Mouse (Mus musculus) layer of hippocampus, adult 9-11 months (tissue): ENCODE data around the gene Thada.

Experiments
- DNase-seq: peaks from one replicate; pipeline ENCODE4 v3.0.0; 2022

Gene Thada

GRCm38 (mm10) chr17:84156748-84157742, 309.0 kb downstream of the Thada start:
- no peak for DNase-seq

DNA sequence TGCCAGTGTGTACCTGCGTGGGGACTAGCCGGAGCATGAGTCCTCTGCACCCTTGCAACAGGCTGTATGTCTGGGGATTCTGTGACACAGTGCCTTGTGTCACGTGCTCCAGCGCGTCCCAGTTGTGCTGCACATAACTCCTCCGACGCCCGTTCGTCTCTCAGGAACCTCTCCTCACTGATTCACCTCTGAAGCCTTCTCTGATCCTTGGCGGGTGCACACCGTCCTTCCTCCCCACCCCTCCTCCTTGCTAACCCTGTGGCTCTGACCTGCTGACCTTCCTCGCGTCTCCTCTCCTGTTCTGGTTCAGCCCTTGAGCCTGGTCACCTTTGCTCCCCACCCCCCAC, 309.8 kb downstream of the Thada start:
- no peak for DNase-seq

DNA sequence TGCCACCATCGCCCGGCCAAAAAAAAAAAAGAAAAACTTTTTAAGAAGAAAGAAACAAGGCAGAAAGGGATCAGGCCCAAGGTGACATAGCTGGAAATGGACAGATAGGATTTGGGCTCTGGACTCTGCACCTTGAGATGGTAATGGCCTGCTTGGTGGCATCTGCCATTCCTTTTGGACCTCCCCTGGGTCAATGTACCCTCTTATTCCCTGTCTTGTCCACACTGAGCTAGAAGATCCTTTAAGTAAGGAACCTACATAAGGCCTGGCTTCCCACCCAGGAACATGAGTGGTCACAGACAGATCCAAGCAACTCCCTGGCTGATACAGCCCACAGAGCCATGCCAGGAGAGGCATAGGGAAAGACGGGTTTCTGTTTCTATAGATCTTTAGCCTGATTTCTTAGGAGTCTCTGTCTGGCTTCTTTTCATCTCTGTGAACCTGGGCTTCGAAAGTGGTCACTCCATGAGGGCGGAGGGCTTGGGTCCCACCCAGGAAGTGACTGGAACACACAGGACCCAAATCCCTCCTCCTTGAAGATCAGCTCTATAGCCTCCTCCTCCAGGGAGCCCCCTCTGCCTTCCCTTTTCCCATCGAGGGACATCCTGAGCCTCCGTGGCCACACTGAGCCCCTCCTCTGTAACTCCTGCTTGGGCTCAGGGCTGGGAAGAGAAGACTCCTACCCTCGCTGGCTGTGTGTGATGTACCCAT, 310.3 kb downstream of the Thada start:
- no peak for DNase-seq

- DNase-seq, result no peak
Measured at GRCm38 (mm10) chr17:84155029-84155338, 311.0 kb downstream of the Thada start.

DNA sequence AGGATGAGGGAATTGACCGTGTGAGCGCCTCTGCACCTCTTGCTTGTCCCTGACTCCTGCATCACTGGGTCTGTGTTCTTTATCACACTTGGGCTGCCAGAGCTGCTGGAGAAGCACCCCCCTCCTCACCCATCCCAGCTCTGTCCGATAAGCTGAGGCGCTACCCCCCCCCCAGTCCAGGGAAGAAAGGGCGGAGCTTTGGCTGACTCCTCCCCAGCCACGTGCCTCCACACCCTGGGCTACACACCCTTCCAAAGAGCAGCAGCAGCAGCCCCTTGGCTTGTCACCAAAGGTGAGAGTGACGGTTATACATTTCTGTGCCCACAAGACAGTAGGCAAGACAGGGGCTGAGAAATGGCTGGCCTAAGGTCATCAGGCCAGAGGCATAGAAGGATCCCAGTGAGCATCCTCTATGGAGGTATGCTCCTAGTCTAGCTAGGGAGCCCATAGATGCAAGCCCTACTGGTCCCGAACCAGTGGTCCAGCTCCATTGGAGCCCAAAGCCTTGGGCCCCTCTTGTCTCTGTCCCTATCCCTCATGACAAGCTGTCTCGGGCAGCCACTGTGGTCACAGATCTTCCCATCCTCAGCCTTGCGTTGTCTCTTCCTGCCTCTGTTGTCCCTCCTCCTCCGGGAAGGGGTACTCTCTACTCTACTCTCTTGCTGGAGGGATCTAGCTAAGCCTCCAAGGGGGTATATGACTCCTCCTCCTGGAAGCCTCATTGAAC, 311.5 kb downstream of the Thada start:
- DNase-seq, result no peak

- no peak for DNase-seq
Measured at GRCm38 (mm10) chr17:84152976-84153786, 312.8 kb downstream of the Thada start.

DNA sequence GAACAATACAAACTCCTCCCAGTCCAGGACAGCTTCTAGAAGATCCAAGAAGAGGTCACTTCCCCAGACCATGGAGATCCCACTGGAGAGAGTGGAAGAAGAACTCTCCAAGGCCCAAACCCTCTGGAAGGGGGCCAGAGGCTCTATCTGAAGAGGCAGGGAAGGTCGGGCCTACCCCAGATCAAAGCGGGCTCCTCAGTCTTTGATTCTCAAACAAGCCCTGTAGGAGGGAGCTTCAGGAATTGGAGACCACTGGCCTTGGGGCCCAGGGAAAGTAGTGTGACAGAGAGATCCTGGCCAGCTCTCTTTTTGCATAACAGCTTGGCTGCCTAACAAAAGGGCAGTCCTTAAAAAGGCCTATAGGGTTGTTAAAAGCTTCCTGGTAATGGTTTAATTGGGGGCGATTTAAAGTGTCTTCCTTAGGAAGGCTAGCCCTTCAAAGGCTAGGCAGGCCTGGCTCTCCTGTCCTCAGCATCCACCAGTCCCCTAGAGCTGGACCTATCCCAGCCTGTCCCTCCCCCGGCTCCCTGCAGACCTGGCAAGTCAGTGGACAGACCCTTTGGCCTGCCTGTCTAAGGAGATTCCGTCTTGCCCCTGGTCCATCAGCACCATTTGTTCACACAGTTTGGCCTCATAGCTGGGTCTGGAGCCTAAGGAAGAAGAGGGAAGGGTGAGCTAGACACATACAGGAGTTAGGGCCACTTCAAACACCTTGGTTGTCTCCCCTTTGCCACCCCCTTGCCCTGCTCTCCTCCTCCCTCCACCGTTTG, 313.6 kb downstream of the Thada start:
- DNase-seq, result no peak

GRCm38 (mm10) chr17:84151306-84151705, 314.7 kb downstream of the Thada start:
- no peak for DNase-seq

DNA sequence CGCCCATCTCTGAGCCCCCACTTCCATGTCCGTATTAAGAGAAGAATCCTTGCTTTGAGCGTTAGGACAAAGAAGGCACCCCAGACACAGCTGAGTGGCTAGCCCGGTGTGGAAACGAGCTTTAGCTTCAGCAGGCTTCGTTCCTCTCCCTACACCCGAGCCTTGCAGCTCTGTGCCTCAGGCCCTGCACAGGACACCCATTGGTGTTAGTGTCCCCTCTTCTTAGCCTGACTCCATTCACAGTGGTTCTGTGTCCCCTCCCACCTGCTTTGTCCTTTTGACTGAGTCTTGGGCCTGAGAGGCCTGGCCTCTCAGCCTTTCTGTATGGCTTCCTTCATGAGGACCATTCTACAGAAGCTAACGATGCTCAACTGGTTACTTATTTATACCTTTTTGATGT, 315.7 kb downstream of the Thada start:
- DNase-seq, result no peak

GRCm38 (mm10) chr17:84149566-84149965, 316.4 kb downstream of the Thada start:
- DNase-seq, result no peak

- DNase-seq, result peak; percentile 85
Measured at GRCm38 (mm10) chr17:84148499-84149484, 317.2 kb downstream of the Thada start.

DNA sequence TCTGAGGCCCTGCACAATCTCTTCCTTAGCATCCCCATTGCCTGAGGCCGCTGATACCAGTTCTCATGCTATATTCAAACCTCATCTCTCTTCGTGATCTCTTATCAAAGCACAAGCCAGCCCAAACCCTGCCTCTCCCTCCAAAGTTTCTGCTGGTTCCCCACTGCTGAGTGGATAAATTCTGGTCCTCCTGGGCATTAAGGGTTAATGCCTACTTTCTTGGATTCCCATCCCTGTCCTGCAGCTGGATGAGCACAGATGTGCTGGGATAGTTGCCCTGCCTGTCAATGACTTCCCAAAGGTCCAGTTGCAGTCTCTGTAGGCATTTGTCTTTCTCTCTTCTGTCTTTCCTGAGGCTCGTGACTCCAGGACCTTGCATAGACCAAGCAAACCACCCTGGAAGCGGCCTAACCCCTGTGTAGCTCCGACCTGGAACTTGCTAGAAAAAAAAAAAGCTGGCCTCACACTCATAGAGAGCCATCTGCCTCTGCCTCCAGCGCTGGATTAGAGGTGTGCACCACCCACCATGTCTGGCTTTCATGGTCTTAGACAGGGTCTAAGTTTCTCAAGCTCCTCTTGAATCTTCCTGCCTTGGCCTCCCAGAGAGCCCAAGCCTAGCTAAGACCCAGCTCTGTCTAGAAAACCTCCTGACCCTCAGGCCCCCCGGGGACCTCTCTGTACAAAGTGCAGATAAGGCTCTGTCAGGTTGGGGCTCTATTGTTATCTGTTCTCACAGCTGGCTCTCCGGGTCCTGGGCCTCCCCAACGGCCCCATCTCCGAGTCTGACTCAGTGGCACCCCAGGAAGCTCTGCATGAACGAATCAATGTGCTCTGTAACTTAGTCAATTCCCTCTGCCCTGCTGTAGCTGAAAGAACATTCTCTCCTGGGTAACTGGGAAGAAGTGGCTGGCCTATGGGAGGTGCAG, 318.6 kb downstream of the Thada start:
- DNase-seq, result no peak

- no peak for DNase-seq
Measured at GRCm38 (mm10) chr17:84146458-84147182, 319.4 kb downstream of the Thada start.

GRCm38 (mm10) chr17:84145826-84146287, 320.1 kb downstream of the Thada start:
- peak; percentile 29 for DNase-seq

DNA sequence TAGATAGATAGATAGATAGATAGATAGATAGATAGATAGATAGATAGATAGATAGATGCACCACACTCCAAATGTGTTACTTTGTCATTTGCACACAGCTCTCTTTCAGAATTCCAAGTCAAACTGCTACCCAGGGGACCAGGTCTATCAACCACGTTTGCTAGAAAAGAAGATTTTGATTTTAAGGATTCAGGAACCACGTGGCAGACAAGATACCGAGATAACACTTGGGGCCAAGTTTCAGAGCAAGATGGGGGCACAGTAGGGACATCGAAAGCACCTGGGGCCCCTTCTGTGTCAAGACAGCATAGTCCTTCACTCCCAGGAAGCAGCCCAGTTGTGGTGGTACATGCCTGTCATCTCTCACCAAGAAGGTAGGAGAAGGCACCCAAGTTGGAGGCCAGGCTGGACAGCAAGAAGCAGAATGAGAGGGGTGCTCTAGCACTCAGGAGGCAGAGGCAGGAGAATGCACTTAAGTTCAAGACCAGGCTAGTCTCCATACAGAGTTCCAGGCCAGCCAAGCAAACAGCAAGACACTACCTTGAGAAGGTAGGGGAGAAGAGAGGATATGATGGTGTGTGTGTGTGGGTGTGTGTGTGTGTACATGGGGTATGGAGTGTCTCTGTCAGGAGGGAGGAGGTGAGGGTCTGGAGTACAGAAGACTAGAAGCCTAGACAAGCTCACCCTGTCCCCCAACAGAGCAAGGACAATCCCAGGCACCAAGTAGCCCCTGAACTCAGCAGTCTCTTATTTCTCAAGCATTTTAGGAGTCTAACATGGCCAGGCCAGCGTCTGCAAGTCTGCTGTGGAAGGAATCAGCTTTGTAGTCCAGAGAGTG, 321.0 kb downstream of the Thada start:
- DNase-seq, result no peak

DNA sequence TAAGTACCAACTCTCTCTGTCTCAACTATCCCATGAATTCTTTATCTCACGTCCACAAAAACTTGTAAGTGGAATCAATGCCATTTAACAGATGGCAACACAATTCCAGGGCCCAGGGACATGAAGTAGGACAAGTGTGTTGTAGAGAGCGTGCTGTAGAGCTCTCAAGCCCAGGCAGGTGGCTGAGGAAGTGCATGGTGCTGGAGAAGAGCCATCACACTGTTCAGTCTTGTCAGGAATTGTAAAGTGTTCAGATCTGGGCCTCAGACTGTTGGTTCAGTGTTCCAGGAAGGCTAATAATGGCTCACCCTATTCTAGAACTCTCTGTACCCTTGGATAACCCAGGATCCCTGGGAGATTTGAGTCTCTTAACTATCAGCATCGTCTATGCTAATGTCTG, 321.9 kb downstream of the Thada start:
- no peak for DNase-seq

GRCm38 (mm10) chr17:84143219-84143844, 322.7 kb downstream of the Thada start:
- DNase-seq, result no peak
